Mouse (Mus musculus) CD8-positive naive resting alpha-beta T cell, adult 2 months (primary cell): ENCODE measurements around the gene Olfr692.
"Not testable (repeated sequence)": the region's sequence is repeated elsewhere in the genome, so short reads cannot be mapped to it uniquely, and the experiment has no call there.

ENCODE experiments used
- DNase-seq, 2 experiments: peaks; one replicate each; pipeline ENCODE4 v3.0.0; 2022; ENCODE audit warnings: low read depth in 2 of 2, low spot score in 2 of 2

Gene Olfr692

GRCm38 (mm10) chr7:105367930-105368329 lies at the start of gene Olfr692:
Gene Olfr692 (plus strand): TSS chr7:105368230.
- DNase-seq = no peak

- no peak for DNase-seq
Observed at GRCm38 (mm10) chr7:105325302-105325701, 42.7 kb upstream of the Olfr692 start.

DNA sequence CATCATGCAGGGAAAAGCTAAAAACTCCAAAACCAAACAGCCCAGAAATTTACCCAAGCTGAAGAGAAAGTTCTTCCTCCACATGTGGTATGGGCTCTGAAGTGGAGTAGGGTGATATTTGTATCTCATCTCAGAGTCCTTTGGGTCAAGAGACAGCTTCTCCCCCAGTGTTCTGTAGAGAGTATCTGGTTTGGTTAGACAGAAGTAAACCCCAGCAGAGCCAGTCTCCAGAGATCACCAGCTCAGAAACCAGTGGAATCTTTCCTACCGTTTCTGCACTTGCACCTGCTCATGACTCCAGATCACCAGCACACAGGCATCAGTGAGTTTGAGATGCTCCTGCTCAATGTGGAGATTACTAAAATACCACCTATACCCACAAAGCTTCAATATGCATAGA lies 34.0 kb upstream of the Olfr692 start, which contains the start of gene Olfr690:
Gene Olfr690, minus strand, starts transcription at position 101 of the 400 bp plus-strand sequence.
- DNase-seq = no peak

GRCm38 (mm10) chr7:105342170-105342569 lies 25.9 kb upstream of the Olfr692 start, which contains the start of gene Olfr691:
Gene Olfr691 (minus strand): TSS chr7:105342270.
- DNase-seq = no peak

- no peak for DNase-seq
Observed at GRCm38 (mm10) chr7:105342752-105343151, 25.3 kb upstream of the Olfr692 start.

- DNase-seq = not testable (repeated sequence)
Observed at GRCm38 (mm10) chr7:105356064-105356463, 12.0 kb upstream of the Olfr692 start.

- not testable (repeated sequence) for DNase-seq
Observed at GRCm38 (mm10) chr7:105356487-105356886, 11.5 kb upstream of the Olfr692 start.

DNA sequence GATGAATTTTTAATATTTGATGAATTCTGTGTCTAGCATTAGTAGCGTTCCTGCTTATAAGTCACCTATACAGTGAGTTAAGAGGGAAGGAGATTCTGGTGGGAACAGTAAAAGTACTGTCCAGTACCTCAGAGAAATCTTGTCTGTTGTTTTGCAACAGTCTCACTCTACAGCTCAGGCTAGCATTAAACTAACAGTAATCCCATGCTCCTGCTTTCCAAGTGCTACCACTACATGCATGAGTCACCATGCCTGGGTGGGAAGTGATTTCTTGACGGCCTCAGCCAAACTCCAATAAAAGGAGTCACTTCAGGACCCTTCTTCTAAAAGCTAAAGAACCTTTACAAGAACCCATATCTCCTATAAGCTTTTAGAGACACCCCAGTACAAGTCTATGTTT lies 6.3 kb upstream of the Olfr692 start:
- DNase-seq = no peak

- DNase-seq = no peak
Observed at GRCm38 (mm10) chr7:105367268-105367667, 762 bp upstream of the Olfr692 start.

- DNase-seq = no peak
Observed at GRCm38 (mm10) chr7:105368521-105368920, 491 bp downstream of the Olfr692 start.

DNA sequence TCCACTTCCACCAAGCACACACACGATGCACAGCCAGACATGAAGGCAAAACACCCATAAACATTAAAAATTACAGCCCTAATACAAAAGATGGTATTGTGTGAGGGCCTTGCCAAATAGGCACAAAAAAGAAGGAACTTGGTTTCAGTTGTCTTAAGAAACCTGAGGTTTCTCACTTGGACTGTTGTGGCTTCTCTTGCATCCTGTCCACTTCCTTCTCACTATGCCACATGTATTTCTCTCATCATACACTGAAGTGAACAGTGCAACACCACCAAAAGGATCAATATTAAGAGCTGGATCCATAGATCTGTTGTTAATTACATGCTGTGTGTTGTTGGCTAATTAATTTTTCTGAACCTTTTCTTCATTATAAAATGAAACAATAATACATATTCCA lies 4.9 kb downstream of the Olfr692 start:
- no peak for DNase-seq

DNA sequence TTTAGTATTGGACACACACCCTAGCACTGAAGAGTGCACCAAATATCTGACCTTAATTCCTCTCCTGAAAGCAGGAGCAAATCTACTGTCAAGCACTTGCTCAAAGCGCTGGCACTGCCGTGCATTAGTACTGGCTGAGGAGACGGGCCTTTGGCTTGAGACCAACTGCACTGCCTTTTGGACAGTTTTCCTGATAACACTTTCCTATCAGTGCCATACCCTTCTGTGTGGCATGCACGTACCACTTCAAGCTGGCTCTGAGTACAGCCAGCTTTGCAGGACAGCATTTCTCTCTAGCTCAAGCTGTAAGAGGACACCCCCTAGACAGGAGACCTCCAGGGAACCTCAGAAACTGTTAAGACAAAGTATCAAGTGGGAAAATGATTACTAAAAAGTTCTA lies 5.5 kb downstream of the Olfr692 start:
- DNase-seq = no peak

- no peak for DNase-seq
Observed at GRCm38 (mm10) chr7:105373976-105374375, 5.9 kb downstream of the Olfr692 start.

DNA sequence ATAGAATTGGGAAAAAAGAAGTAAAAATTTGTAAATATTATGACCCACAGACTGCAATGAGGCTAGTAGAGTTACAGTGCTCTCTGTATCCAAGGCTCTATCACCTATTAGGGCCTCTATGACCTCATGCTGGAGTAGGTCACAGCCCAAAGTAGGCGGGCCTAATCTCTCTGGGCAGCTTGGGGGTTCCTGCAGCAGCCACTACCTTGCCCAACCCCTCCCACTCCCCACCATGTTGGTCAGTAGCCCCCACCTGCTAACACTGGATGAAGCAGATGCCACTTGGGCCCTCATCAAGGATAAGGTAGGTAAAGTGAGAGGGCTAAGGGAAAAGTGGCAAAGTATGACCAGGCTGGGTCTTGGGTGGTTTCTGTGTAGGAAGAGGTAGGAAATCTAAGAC lies 6.8 kb downstream of the Olfr692 start, which contains the start of gene Gm5901:
Gene Gm5901, plus strand, starts transcription at position 173 of the 400 bp plus-strand sequence.
- DNase-seq = no peak

DNA sequence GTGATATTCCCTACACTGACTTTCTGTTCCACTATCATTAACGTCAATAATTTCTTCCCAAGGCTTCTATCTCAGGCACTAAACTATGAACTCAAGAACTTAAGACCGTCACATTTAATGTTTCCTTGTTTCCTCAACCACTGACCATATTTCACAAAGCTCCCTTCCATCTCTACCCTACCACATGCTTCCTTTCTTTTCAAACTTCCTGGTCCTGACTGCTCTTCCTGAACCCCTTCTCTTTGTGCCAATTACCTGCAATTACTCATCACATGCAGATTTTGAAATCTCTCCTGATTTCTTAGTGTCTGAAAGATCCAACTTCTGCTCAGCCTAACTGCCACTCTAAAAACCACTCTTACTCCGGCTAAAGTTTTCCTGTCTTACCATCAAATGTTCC lies 12.3 kb downstream of the Olfr692 start:
- no peak for DNase-seq

GRCm38 (mm10) chr7:105387696-105388095 lies 19.7 kb downstream of the Olfr692 start:
- DNase-seq = no peak

- no peak for DNase-seq
Observed at GRCm38 (mm10) chr7:105390236-105390635, 22.2 kb downstream of the Olfr692 start.

DNA sequence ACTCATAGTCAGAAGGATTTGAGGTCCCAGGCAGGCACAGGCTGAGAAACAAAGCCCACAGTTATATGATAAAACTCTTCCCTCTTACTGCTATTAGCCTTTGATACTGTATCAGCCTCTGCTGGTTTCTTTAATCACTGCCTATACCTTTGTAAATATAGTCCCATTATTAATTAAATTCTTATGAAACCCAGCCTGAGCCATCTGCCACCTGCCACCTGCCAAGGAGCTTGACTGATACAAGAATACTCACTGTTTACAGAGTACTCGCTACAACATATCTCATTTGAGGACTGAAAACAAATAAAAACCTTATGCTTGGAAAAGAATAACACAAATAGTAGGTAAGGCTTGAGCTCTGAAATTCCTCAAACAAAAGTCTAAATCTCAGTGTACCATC lies 26.6 kb downstream of the Olfr692 start:
- no peak for DNase-seq

DNA sequence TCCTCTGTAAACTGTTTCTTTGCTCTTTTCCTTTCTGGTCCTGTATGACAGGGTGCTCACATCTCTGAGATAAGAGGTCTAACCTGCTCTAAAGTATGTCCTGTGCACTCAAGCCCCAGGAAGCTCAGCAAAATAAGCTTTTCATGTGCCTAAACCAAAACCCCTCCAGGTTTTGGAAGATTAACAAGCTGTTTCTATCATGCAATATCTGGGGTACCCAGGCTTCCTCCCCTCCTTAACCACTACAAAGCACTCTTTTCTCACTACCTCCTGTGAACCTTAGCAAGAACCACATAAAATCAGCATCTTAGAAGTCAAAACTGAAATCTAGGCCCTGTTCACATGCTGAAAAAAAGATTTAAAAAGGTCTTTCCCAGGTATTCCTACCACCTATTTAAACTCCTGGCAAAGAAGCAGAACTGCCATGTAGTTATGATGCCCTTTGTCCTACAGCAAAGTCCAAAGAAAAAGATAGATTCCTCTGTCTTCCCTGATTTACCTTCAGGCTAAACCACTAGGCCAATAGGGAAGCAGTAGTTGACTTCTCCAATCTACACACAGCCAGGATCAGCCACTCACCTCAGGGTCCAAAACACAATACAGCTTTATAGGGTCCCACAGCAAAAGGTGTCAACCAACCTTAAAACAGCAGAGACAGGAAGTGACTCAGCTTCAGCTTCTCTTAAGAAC lies 27.2 kb downstream of the Olfr692 start:
- DNase-seq = no peak

- no peak for DNase-seq
Observed at GRCm38 (mm10) chr7:105396126-105396525, 28.1 kb downstream of the Olfr692 start.

DNA sequence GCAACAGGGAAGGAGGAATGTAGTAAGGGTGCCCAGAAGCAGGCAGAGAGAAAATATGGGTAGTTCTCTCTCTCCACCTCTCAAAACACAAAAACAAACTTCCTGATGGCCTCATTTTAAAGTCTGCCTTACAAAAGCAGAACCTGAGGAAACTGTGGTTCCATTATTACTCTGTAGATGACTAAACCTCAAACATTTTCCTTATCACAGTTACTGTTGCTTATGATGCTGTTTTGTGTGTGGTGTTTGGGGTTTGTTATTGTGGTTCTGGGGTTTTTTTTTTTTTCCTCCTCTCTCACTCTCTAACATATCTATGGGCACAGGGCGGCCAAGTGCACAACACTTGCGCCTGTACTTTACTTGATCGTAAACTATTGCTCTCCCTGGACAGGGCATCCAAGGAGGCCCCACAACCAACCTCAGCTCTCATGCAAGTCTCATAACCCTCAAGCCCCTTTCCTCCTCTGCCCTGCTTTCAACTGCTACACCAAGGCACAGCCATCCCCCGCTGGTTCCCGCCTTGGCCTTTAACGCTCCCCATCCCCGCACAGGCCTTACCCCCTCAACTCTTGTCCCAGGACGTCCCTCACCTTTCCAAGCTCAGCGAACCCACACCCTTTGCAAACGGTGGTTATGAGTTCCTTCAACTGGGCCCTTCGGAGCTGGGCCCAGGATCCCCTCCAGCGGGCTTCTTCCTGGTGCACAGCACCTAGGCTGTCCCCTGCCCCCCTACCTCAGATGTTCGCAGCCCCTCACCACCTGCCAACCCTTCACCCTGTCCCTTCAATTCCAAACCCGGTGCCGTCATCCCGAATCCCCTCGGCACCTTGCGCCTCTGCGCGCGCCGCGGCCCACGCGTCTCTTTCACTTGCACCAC lies 31.3 kb downstream of the Olfr692 start:
- DNase-seq = no peak
